Mouse (Mus musculus) CD4-positive, CD25-positive, alpha-beta regulatory T cell, adult 2 months (primary cell): Measurements from ENCODE around the gene C1s1.
"Not testable (repeated sequence)": the region's sequence is repeated elsewhere in the genome, so short reads cannot be mapped to it uniquely, and the experiment has no call there.

ENCODE experiments used
- DNase-seq: peaks from one replicate; pipeline ENCODE4 v3.0.0-alpha.2; 2012; ENCODE audit warnings: low read depth, low spot score

Gene C1s1

DNA sequence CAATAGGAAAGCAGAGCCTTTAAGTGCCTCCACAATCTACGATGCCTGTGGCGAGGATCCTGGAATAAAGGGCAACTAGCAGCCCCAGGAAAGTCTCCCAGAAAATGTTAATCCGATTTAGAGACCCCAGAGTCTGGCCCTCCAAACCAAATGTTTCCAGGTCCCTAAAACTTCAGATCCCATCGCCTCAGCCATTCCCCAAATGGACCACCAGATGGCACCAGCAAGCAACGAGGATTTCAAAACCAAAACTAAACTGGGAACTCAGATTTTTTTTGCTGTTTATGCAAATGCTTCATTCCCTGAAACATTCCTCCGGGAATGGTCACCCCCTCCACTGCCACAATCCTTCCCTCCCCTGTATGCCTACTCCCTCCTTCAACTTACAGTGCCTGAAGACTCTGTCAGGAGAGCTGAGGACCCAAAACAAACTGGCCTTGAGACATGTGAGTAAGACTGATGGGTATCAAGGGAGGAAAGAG, 29.8 kb downstream of the C1s1 start, which contains the start of gene C1ra:
C1ra (plus strand) TSS at position 51 of the 482 bp plus-strand sequence.
- DNase-seq: peak; percentile 67

- no peak for DNase-seq
Observed at GRCm38 (mm10) chr6:124511936-124512335, 30.2 kb downstream of the C1s1 start.

GRCm38 (mm10) chr6:124509192-124509591, 33.0 kb downstream of the C1s1 start:
- DNase-seq: not testable (repeated sequence)

GRCm38 (mm10) chr6:124508292-124508691, 33.9 kb downstream of the C1s1 start:
- no peak for DNase-seq

DNA sequence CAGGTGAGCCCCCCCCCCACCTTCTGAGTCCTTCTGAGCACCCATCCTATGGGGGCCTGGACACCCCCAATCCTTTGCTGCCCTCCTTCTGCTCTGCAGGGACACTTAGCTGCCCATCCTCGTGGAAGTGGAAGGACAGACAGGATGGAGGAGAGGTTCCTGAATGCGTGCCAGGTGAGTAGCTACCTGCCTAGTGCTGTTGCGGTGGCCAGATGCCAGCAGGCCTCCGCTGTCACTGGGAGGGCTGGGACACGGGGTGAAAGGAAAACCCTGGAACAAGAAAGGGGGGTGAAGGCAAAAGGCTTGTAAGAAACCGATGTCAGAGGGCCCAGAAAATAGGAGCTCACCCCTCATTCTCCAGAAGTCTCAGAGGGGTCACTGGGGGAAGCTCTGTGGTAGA, 35.2 kb downstream of the C1s1 start:
- DNase-seq: no peak

GRCm38 (mm10) chr6:124505028-124505427, 37.1 kb downstream of the C1s1 start:
- no peak for DNase-seq

GRCm38 (mm10) chr6:124502021-124502420, 40.1 kb downstream of the C1s1 start:
- no peak for DNase-seq

DNA sequence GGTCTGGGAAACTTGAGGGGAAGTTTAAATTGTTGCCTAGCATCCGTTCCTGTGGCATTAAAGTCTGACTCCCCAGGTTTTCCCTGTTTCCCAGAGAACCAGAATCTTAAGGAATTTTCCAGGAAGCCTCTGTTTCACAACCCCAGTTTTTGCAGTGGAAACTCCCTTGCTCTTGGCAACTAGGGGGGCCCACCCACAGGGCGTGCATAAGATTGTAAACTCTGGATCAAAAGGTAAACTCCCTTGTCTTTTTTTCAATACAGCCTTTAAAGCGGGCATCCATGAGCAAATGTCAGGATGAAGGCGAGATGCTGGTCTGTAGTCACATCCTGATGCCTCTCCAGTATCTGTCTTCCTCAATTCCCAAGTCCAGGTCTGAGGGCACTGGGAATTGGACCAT, 40.7 kb downstream of the C1s1 start:
- DNase-seq: no peak

- DNase-seq: no peak
Observed at GRCm38 (mm10) chr6:124499914-124500566, 42.1 kb downstream of the C1s1 start.

GRCm38 (mm10) chr6:124496054-124496453, 46.1 kb downstream of the C1s1 start:
- no peak for DNase-seq

DNA sequence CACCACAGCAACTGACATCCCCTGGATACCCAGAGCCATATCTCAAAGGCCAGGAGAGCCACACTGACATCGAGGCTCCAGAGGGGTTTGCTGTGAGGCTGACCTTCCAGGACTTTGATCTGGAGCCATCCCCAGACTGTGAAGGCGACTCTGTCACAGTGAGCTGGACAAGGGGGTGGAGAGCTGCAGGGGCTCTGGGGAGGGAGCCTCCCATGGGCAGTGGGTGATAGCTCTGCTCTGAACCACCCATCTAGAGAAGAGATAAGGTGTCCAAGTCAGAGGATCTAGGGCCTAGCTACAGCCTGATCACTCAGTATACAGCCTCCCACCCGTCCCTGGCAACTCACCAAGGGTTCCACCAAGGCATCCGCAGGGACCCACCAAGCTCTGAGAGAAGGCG, 48.3 kb downstream of the C1s1 start:
- no peak for DNase-seq

- DNase-seq: peak; percentile 65
Observed at GRCm38 (mm10) chr6:124492842-124493561, 49.2 kb downstream of the C1s1 start, which contains the start of gene C1rl. TSS of gene C1rl (plus strand) at chr6:124493113.

- DNase-seq: no peak
Observed at GRCm38 (mm10) chr6:124491427-124491826, 50.7 kb downstream of the C1s1 start.

GRCm38 (mm10) chr6:124488952-124489351, 53.2 kb downstream of the C1s1 start:
- DNase-seq: no peak

GRCm38 (mm10) chr6:124487509-124487908, 54.6 kb downstream of the C1s1 start:
- DNase-seq: no peak

DNA sequence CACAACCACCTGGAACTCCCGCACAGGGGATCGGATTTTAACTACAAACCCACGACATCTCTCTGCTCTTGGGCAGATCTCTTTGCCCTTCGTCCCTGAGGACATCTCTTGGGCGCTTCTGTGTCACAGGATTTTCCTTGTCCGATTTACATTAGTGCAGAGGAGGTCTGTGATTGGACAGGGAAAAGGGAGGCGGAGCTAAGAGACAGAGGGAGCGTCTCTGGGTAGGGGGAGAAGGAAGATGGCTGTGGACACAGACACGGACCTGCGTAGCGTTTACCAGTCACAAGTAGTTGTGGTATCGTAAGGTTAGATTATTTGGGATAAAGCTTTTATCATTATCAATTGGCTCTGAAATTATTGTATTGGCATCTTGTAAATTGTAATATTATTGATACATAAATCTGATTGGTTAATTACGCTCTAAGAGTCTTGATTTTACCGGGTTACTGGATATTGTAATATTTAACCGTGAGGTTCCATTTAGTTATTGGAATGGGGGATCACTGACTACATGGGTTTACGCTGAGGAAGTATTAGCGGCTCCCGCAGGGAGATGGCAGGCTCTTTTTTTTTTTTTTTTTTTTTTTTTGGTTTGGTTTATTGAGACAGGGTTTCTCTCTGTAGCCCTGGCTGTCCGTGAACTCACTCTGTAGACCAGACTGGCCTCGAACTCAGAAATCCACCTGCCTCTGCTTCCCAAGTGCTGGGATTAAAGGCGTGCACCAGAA, 56.6 kb downstream of the C1s1 start:
- DNase-seq: no peak

- DNase-seq: no peak
Observed at GRCm38 (mm10) chr6:124484851-124485250, 57.3 kb downstream of the C1s1 start.

- not testable (repeated sequence) for DNase-seq
Observed at GRCm38 (mm10) chr6:124483831-124484230, 58.3 kb downstream of the C1s1 start.

- peak; percentile 58 for DNase-seq
Observed at GRCm38 (mm10) chr6:124481571-124481970, 60.6 kb downstream of the C1s1 start.
